Mouse (Mus musculus): ENCODE measurements around the gene Dennd4c.

Dennd4c gene

DNA sequence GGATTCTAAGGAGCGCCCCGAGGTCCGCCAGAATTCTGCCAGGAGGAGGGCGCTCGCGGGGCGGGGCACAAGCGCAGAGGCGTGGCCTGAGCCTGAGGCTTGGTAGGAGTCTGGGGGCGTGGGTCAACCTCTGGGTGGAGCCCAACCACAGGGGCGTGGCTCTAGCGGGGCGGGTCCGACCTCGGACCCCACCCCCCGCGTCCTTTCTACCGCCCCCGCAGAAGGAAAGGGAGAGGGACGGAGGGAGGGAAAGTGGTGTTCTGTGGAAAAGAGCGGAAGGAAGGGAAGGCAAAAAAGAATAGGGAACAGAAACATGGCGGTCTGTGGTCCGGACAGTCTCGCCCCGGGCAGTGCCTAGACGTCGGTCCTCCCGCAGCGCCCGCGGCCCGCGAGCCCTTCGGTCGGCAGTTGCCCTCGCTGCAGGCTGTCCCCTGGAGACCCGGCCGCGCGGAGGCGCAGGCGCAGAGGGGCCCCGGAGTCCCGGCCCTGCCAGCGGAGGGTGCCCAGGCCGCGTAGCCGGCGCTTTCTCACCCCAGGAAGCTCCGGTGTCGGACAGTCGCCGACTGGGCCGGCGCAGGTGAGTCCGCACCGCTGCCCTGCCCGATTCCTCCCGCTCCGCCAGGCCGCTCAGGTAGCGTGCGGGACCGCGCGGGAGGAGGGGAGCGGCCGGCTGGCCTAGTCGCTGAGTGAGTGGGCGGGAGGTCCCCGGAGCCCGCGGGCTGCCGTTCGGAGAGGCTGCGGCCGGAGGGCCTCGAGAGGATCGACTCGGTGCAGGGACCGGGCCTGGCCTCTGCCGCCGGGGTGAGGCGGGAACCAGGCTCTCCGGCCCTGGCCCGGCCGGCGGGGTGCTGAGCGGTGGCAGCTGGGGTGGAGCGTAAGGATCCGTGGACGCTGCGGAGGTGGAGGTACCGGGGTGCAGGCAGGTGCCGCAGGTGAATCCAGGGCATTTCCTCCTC is at the start of gene Dennd4c:
TSS of gene Dennd4c (plus strand) at position 220 of the 956 bp plus-strand sequence.
- peak; percentile 92 to 95 for DNase-seq (ENCODE audit: low spot score in 2 of 2)

DNA sequence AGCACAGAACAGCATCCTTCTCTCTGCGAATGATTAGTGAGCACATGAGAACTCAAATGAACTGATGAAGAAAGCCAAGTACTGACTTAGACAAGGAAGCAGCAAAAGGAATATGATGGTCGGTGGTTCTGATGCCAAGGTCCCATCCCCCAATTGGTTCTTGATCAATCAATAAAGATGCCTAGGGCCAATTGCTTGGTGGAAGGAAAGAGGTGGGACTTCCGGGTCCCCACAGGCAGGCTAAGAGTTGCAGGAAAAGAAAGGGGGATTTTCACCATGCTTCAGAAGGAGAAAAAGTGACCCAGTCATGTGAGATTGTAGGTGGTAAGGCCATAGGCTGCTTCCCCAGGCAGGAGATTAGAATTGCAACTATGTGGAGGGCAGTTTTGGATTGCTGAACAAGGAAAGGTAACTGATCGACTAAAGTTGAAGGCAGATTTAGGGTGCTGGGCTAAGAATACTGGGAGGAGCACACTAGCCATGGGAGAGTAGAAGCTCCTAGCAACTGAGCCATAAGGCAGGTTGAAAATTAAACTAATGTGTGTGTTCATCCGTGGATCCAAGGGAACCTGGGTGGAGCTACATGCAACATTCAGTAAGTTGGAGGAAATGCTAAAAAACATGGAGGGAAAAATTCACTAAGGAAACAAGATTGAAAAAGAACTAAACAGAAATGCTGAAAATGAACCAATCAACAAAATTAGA is 49.0 kb upstream of the Dennd4c start:
- no peak for DNase-seq (ENCODE audit: low spot score in 2 of 2)

DNA sequence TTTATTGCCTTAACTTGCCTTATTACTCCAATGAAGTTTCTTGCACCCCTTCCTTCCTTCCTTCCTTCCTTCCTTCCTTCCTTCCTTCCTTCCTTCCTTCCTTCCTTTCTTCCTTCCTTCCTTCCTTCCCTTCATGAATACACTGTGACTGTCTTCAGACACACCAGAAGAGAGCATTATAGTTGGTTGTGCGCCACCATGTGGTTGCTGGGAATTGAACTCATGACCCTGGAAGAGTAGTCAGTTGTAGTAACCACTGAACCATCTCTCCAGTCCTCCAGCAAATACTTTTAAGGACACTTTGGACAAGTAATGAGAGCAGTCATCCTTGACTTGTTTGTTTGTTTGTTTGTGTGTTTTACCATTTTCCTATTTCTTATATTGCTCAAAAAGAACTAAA is 39.6 kb upstream of the Dennd4c start:
- DNase-seq (ENCODE audit: low spot score in 2 of 2), result no peak

DNA sequence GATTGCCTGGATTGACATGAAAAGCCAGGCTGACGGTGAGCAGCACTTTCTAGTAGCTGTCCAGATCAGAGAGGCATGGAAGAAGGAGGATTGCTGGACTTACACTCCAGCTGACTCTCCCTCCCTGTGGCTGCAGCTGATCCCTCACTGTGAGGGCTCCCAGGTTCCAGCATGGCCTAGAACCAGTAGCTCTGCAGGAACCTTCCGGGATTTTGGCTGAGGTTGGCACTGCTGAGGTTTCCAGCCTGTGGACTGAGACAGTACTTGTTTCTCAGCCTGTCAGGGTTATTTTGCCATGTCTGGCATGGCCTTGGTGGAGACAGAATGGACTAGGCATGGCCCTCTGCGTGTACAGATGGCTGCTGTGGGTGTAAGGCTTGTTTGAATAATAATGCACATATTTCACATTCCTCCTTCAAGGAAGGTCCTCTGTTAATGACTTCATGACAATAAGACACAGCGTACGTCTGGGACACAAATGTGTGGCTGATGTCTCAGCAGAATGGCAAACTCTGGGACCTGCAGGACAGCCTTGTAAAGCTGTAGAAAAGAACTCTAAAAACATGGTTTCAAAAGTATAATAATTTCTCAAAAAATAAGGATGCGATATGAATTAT is 38.2 kb upstream of the Dennd4c start:
- no peak for DNase-seq (ENCODE audit: low spot score in 2 of 2)

DNA sequence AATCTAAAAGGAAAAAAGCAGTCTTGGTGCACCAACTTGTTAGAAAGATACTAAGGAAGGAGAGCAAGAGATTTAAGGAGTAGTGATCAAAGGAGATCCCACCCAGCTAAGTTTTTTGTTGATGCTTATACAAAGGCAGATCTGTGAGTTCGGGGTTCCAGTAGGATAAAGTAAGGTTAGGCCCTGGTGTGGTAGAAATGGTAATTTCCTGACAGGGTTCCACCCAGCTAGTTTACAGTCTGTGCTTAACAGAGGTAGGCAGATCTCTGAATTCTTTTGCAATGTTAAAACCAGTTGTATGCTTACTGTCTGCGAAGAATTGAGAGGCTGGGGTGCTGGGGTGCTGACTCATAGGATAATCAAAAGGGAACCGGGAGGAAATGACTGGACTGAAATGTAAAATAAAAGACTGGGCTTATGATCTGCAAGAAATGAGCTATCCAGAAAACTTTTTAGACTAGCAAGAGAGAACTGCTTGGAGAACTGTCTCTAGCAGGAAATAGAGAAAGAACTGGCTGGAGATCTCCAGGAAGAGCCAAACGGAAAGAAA is 37.6 kb upstream of the Dennd4c start:
- no peak for DNase-seq (ENCODE audit: low spot score in 2 of 2)

DNA sequence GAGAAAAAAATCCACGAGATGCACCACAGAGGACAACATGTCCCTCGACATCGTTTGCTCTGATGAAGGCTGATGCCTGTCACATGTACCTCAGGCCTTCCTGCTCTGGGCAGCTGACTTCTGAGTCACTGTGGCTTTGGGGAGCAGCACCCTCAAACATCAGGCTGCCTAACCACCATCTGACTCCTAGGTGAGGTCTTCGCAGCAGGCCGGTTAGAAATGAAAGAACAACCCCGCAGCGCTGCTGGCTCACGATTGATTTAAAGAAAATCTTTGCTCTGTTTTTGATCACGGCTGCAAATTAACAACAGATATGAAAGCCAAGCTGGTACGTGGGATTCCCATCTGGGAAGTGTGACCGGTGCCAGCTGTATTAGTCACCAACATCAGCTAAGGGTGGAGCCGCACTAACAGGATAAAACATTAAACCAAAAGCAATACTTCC is 35.6 kb upstream of the Dennd4c start:
- DNase-seq (ENCODE audit: low spot score in 2 of 2), result peak; percentile 60 to 76

DNA sequence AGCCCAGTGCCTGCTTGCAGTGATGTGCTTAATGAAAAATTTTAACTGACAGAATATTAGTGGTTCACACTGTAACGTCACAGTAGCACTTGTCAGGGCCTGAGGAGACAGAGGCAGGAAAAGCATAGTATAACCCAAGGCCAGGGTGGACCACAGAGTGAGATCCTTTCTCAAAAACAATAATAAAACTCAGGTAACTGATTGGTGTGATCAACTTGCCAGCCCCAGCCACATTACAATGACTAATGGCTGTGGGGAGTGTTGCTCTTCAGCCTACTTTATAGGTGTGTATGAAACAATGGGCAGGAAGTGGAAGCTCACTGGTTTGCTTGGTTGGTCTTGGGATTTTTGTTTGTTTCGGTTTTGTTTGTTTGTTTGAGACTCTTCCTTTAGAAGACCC is 34.8 kb upstream of the Dennd4c start:
- DNase-seq (ENCODE audit: low spot score in 2 of 2), result no peak

DNA sequence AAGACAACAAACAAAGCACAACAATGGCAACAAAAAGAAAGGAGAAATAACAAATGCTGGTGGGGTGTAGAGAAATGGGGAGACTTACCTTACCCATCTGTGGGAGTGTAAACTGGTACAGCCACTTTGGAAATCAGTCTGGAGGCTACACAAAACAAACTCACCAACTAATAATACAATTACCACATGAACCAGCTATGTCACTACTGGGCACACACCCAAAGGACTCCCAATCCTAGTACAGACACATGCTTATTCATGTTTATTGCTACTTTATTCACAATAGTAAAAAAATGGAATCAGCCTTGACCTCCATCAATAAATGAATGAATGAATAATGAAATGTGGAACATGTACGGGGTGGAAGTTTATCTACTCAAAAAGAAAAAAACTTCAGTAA is 33.0 kb upstream of the Dennd4c start:
- peak in 1 of 2 experiments; percentile 24 for DNase-seq (ENCODE audit: low spot score in 2 of 2)

DNA sequence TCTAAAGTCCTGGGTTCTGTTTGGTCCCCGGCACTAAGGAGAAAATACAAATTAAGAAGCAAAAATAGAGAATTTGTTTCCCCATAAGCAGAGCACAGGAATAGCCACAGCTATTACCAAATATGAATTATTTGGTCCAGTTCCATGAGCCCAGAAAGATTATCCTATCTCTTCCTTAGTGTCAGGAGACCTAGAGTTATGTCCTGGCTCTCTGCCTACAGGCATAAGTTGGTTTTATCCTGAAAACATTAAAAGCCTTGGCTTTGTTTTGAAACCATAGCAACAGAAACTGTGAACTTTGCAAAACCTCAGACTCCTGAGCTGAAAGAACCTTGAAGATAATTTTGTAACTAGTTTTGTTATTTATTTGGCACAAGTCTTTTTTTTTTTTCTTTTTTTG is 31.2 kb upstream of the Dennd4c start:
- peak in 1 of 2 experiments; percentile 23 for DNase-seq (ENCODE audit: low spot score in 2 of 2)

DNA sequence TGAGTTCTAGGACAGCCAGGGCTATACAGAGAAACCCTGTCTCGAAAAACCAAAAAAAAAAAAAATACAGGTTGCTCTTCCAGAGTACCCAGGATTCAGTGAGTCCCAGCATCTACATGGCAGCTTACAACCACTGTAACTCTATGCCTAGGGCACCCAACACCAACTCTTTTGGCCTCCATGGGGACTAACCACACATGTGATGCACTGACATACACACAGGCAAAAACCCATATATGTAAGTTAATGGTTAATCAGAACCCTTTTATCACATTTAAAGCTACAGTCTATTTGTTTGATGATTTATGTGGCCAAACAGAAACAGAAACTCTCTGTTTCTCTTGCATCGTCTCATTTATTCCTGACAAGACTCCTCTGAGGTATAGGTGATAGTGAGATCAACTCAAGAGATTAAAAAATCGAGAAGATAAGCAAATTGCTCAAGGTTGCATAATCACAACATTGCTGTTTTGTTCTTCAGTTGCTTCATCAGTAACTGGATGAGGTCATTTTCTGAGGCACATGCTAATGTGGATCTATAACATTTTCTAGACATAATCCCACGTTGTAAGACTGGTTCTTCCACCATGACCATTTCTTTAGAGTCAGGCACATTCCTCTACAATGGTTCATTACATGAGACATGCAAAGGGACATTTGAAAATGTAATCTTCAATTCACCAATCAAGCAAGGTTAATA is 29.3 kb upstream of the Dennd4c start:
- no peak for DNase-seq (ENCODE audit: low spot score in 2 of 2)

DNA sequence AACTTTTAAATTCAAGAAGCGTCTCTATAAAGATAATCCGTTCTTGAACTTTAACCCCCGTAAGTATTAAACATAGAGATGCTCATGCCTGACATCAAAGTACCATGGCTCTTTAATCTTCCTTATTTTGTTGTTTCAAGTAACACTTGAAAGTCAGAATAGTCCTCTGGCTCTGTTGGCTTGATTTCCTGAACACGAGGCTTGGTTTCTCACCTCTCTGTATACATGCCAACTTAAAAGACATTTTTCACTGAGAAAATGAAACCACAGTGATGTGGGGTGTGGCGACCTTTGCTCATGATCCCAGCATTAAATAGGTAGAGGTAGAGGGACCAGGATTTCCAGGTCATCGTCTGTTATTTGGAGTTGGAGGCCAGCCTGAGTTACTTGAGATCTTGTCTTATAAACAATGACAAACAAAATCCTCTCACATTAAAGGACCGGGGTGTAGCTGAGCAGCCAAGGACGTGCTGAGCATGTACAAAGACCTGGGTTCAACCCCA is 26.4 kb upstream of the Dennd4c start:
- no peak for DNase-seq (ENCODE audit: low spot score in 2 of 2)

DNA sequence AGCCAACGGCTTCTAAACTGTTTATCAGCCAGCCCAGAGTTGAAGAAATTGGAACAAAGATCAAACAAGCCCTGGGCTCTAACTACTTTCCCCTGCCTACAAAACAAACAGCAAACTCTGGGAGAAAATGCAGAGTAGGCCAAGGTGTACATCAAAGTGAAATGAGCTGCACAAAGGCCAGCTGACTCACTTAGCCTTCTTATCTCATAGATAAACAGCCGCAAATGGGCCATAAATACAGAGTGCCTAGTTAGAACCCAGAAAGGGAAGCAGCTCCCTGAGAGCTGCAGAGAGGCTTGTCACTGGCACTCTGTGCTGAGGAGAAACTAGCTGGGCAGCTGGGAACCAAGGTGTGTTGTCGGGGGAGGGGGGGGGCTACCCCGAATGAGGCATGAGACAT is 23.2 kb upstream of the Dennd4c start:
- DNase-seq (ENCODE audit: low spot score in 2 of 2), result no peak

DNA sequence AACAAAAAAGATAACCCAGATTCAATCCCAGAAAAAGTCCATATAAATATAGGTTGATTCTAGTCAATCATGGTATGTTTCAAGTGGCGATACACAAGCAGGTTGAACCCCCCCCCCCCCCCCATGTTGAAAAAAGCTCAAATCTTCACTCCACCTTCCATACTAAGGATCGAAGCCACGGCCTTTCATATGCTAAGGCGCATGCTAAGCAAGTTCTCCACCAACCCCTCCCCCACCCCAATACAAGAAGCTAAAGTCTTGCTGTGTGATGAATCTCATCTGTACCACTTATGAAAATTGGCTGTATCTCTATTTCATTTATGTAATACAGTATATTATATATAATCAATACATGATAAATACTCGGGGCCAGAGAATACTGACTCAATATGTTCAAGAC is 22.2 kb upstream of the Dennd4c start:
- DNase-seq (ENCODE audit: low spot score in 2 of 2), result no peak

DNA sequence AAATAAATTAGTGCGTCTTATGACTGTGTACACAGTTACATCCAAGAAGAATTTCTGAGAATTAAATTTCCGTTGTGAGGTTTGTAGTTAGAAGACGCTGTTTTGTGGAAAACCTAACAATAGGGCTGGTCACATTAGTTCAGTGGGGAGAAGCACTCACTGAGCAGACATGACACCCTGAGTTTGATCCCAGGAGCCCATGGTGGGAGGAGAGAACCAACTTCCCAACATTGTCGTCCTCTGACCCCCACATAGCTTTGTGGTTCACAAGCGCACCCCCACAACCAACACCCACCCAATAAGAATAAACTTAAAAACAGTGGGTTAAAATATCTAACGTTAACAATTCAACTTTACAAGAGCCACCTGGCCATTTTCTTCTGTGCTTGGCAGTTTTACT is 18.5 kb upstream of the Dennd4c start:
- no peak for DNase-seq (ENCODE audit: low spot score in 2 of 2)

DNA sequence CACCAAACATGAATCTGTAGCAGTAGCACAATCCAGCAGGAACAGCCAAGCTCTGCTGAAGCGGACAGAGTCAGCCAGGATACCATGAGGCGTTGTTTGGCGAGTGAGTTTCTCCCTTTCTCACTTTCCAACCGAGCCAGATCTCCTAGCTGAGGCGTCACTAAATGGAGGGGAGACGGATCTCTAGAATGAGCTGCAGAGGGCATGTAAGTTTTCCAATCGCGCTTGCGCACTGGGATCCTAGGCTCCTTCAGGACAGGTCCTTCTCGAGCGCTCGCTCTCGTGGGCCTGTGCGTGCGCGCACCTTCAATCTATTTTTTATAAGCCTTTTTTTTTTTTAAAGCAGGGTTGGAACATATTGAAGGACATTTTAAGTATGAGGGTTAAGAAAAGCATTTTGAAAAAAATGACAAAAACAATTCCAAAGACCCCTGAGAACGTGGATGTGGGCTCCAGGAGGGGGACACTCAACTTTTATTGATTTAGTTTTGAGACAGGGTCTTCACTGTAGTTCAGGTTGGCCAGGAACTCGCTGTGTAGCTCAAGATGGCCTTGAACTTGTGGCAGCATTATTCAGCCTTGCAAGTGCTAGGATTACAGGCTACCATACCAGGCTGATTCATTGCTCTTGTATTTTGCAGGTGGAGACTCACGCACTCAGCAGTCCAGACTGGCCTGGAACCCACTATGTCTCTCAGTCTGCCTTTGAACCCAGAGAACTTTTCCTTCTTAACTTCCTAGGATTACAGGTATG is 14.1 kb upstream of the Dennd4c start:
- DNase-seq (ENCODE audit: low spot score in 2 of 2), result no peak

DNA sequence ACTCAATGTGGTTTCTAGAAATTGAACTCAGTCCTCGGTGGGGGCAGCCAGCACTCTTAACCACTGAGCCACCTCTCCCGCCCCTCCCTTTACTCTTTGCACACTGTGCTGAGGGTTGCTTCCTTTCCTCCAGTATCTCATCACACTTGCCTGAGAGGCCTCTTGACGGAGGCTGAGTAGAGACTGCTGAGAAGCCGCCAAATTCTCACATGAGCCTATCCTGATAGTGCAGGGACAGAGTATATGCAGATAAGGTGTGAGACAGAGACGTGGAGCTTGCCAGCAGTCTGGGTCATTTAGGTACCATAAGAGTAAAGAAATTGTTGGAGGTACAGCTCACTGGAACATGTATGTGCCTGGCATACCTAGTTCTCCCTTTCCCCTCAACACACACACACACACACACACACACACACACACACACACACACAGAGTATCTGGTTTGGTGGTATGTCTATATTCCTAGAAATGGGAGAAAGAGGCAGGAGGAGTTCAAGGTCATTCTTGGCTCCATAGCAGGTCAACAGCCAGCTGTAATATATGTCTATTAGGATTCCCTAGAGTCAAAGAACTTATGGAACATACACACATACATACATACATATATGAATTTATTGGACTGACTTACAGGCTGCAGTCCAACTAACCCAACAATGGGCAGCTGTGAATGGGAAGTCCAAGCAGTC is 8.9 kb upstream of the Dennd4c start:
- DNase-seq (ENCODE audit: low spot score in 2 of 2), result no peak

DNA sequence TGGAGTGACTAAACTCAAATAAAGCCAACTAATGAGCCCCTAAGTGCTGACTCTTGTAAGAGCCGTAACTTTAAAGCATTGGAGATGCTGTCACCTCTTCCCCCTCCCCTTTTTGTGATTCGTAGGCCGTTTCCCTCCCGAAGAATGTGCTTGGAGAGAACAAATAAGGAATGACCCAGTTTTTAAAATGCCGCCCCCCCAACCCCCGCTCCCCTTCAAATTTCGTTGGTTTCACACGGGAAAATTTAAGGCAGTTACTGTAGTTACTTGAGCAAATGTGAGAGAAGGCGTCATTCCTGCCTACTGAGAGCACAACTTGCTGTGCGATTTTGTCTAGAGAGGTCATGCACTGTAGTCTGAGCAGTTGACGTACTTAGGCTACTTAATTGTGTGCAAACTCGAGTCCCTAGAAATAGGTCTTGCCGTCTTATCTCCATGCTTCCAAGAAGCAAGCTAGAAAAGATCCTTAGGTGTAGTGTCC is 1.0 kb downstream of the Dennd4c start:
- peak in 1 of 2 experiments; percentile 8 for DNase-seq (ENCODE audit: low spot score in 2 of 2)

DNA sequence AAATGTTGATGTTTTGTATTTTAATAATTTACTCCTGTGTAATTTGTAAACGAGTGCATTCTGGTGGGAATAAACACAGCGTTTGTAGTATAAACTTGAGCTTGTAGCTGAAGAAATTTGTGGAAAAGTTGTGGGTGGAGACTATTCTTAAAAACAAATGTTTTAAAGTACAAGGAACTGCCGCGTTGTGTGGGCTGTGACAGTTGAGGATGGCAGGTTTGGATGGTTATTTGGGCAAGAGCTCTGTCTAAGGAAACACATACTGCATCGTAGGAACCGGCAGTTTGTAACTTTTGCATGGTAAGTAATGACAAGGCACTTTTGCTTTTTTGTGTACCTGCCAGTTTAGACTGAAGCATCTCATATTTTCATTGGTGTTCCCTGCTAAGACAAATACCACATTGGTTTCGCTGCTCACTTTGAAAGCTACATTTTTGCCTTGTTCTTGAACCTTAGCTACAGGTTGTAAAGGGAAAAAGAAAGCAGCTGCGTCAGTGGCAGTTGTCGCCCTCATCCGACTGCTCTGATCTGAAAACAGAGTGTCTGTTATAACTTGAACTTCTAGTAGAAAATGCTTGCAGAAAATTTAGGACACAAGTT is 2.1 kb downstream of the Dennd4c start:
- peak in 1 of 2 experiments; percentile 14 for DNase-seq (ENCODE audit: low spot score in 2 of 2)

DNA sequence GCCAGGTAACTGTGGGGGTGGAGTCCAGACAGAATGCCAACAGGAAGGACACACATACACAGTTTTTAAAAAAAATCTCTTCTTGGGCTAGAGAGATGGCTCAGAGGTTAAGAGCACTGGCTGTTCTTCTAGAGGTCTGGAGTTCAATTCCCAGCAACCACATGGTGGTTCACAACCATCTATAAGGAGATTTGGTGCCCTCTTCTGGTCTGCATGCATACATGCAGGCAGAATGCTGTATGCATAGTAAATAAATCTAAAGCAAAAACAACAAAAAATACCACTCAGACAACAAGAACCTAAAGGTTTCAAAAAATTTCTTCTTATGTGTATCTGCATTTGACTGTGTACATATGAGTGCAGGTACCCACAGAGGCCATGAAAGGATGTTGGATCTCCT is 16.0 kb downstream of the Dennd4c start:
- DNase-seq (ENCODE audit: low spot score in 2 of 2), result no peak

Measured in heart, adult 9 months (tissue).